In genomic region chr1:57839863-57840262, GRCm38 (mm10) we compare ENCODE assay signal across 27 mouse cellular contexts.
DNase-seq lines count a peak whose midpoint lies in the region; ATAC-seq and TF ChIP-seq lines count a peak whose summit lies in the region.
"Had no signal": no experiment of that assay in that cellular context is flagged by ENCODE, and none has a peak within 500 bp of the region (broad histone marks: within the 10 kb centered on the region; RNA-seq: fewer than 3 reads in every experiment).

No protein-coding gene starts in this region.

- peaks cover 2% of the 10 kb centered on the region; the same call in 1 of the 2 replicates for H3K4me1 ChIP-seq in heart, embryonic 16.5 days (ENCODE audit: control insufficient read depth, insufficient read depth, low read length)
- H3K4me1 ChIP-seq in hindbrain, postnatal 0 days (ENCODE audit: insufficient read depth, low read length) = no peaks in the 10 kb centered on the region
- H3K4me1 ChIP-seq in midbrain, embryonic 10.5 days = peaks cover 13% of the 10 kb centered on the region
- H3K4me1 ChIP-seq: embryonic facial prominence, embryonic 12.5 days; stomach, embryonic 15.5 days had no signal

- no peak for TF ChIP-seq CTCF in hindbrain, postnatal 0 days (IDR thresholded peaks at IDR 0.05; ENCODE audit: low read depth)

- DNase-seq in heart, postnatal 4 days = no peak
- peak; percentile 50 for DNase-seq in T-cell, adult 2 months (ENCODE audit: low spot score)
- DNase-seq in naive thymus-derived CD4-positive, alpha-beta T cell, adult 2 months (ENCODE audit: low read depth) = peak; percentile 74
- peak; percentile 83 for DNase-seq in thymus, postnatal 25 days
- DNase-seq in hindbrain, postnatal 0 days (ENCODE audit: low spot score) = no peak
- no peak for DNase-seq in midbrain, embryonic 10.5 days (ENCODE audit: low spot score)
- DNase-seq in lung, adult 18-20 months = no peak
- DNase-seq: adrenal gland, postnatal 25 days; B cell, adult 2 months; cerebellum, adult 18-20 months; gastrocnemius, adult 2 months; kidney, adult 8-10 months; kidney, postnatal 25 days; left cerebral cortex, postnatal 4 days; liver; lung, postnatal 10 days; right cerebral cortex, postnatal 14 days; spleen, adult 18-20 months had no signal

- H3K4me2 ChIP-seq in heart, embryonic 16.5 days (ENCODE audit: low read depth, low read length) = no peak overlapping the region
- H3K4me2 ChIP-seq in hindbrain, postnatal 0 days (ENCODE audit: low read depth, low read length) = no peak overlapping the region
- H3K4me2 ChIP-seq: embryonic facial prominence, embryonic 12.5 days; heart, embryonic 13.5 days; stomach, embryonic 15.5 days had no signal

- H3K4me3 ChIP-seq in heart, embryonic 16.5 days (ENCODE audit: low read length) = no peak overlapping the region
- no peak overlapping the region for H3K4me3 ChIP-seq in hindbrain, postnatal 0 days (ENCODE audit: low read length)
- no peak overlapping the region for H3K4me3 ChIP-seq in midbrain, embryonic 10.5 days
- H3K4me3 ChIP-seq: embryonic facial prominence, embryonic 12.5 days; gastrocnemius, adult 2 months; heart, embryonic 13.5 days; left cerebral cortex, adult 2 months; stomach, embryonic 15.5 days had no signal

- no peaks in the 10 kb centered on the region for H3K36me3 ChIP-seq in heart, embryonic 16.5 days (ENCODE audit: control insufficient read depth, insufficient read depth)
- H3K36me3 ChIP-seq in hindbrain, postnatal 0 days (ENCODE audit: insufficient read depth, low read length) = no peaks in the 10 kb centered on the region
- H3K36me3 ChIP-seq in midbrain, embryonic 10.5 days = no peaks in the 10 kb centered on the region
- H3K36me3 ChIP-seq: embryonic facial prominence, embryonic 12.5 days; heart, embryonic 13.5 days; stomach, embryonic 15.5 days had no signal

- no peaks in the 10 kb centered on the region for H3K9me3 ChIP-seq in heart, embryonic 16.5 days (replicated peaks; ENCODE audit: control insufficient read depth, low read length)
- H3K9me3 ChIP-seq in hindbrain, postnatal 0 days (ENCODE audit: low read length) = no peaks in the 10 kb centered on the region
- H3K9me3 ChIP-seq in midbrain, embryonic 10.5 days (replicated peaks) = no peaks in the 10 kb centered on the region
- H3K9me3 ChIP-seq: embryonic facial prominence, embryonic 12.5 days; heart, embryonic 13.5 days; stomach, embryonic 15.5 days had no signal

- WGBS in heart, embryonic 16.5 days = 71% methylated on average over 6 of the region's 6 CpGs
- whole genome bisulfite sequencing in hindbrain, postnatal 0 days = 84% methylated on average over 6 of the region's 6 CpGs
- 88% methylated on average over 6 of the region's 6 CpGs for WGBS in midbrain, embryonic 10.5 days

- ATAC-seq in heart, embryonic 16.5 days (replicated peaks; ENCODE audit: extremely low read depth, insufficient read depth, low FRiP score) = 0 out of 2 replicates have a peak, but pooled peaks have one; percentile 23
- no peak for ATAC-seq in hindbrain, postnatal 0 days
- ATAC-seq: forebrain, embryonic 16.5 days; inflammation-experienced regulatory T-cells, adult 6 months; midbrain, embryonic 16.5 days; Patski had no signal

- H3K9ac ChIP-seq in heart, embryonic 16.5 days (ENCODE audit: low read length) = no peak overlapping the region
- H3K9ac ChIP-seq in hindbrain, postnatal 0 days (replicated peaks; ENCODE audit: low read length) = no peak overlapping the region
- H3K9ac ChIP-seq: embryonic facial prominence, embryonic 12.5 days; heart, embryonic 13.5 days; stomach, embryonic 15.5 days had no signal

- no peaks in the 10 kb centered on the region for H3K27me3 ChIP-seq in heart, embryonic 16.5 days (ENCODE audit: control insufficient read depth, insufficient read depth, low read length)
- H3K27me3 ChIP-seq in hindbrain, postnatal 0 days (ENCODE audit: insufficient read depth, low read length) = no peaks in the 10 kb centered on the region
- H3K27me3 ChIP-seq in midbrain, embryonic 10.5 days (ENCODE audit: low read depth, poor library complexity, severe bottlenecking) = no peaks in the 10 kb centered on the region
- H3K27me3 ChIP-seq: embryonic facial prominence, embryonic 12.5 days; heart, embryonic 13.5 days; Patski; stomach, embryonic 15.5 days had no signal

- H3K27ac ChIP-seq in heart, embryonic 16.5 days (ENCODE audit: low read length) = peak overlapping the region; percentile 37; the same call in 1 of the 2 replicates
- H3K27ac ChIP-seq in hindbrain, postnatal 0 days = no peak overlapping the region
- H3K27ac ChIP-seq in midbrain, embryonic 10.5 days (replicated peaks) = no peak overlapping the region
- H3K27ac ChIP-seq: embryonic facial prominence, embryonic 12.5 days; gastrocnemius, adult 2 months; heart, embryonic 13.5 days; left cerebral cortex, adult 2 months; stomach, embryonic 15.5 days had no signal

Comparison
In these comparisons a context has a peak if more than half of its experiments do, and no peak if none do; other contexts are left out.
1. DNase-seq: peak in T-cell, adult 2 months (single experiment), naive thymus-derived CD4-positive, alpha-beta T cell, adult 2 months (single experiment) and thymus, postnatal 25 days (single experiment); none in heart, postnatal 4 days (single experiment), hindbrain, postnatal 0 days (single experiment), midbrain, embryonic 10.5 days (single experiment) and lung, adult 18-20 months (0 of 2).